8 mouse cellular contexts compared by ENCODE assay signal in genomic region chr13:113515162-113515600, GRCm38 (mm10).
DNase-seq lines count a peak whose midpoint lies in the region; ATAC-seq and TF ChIP-seq lines count a peak whose summit lies in the region.

No protein-coding gene starts in this region.

- no peak overlapping the region for H3K4me3 ChIP-seq in kidney, adult 2 months (ENCODE audit: insufficient read depth, low read depth, low read length)

- H3K27me3 ChIP-seq in kidney, adult 2 months (replicated peaks; ENCODE audit: control insufficient read depth, insufficient read depth, low read length): no peaks in the 10 kb centered on the region

- DNase-seq in kidney, postnatal 14 days: peak; percentile 29
- DNase-seq in kidney, adult 2 months: no peak
- peak; percentile 26 for DNase-seq in cerebellum, adult 11-12 months
- DNase-seq in forelimb bud, embryonic 11.5 days (ENCODE audit: low read depth, low spot score): peak; percentile 44
- peak; percentile 24 to 66 for DNase-seq in left cerebral cortex, postnatal 25 days (ENCODE audit: low spot score in 2 of 2)
- DNase-seq in right cerebral cortex, postnatal 10 days (ENCODE audit: low spot score in 2 of 2): peak; percentile 59 to 64
- no peak for DNase-seq in kidney, postnatal 25 days

- no peak for TF ChIP-seq CTCF in kidney, adult 2 months (conservative IDR thresholded peaks at IDR 0.05; ENCODE audit: insufficient read depth, insufficient read length, low read depth, low read length)

- no peak for ATAC-seq in erythroblast, adult 5-6 weeks (replicated peaks; ENCODE audit: low FRiP score, poor library complexity, severe bottlenecking)

- intact Hi-C loops in left cerebral cortex, postnatal 25 days (cut with DNase I): loop anchor here (5.0 kb wide), 1 partner anchor 102 kb away; the partner anchor contains the start of gene Snx18

- H3K4me1 ChIP-seq in kidney, adult 2 months (ENCODE audit: control insufficient read depth, insufficient read depth, low read length): peaks cover 7% of the 10 kb centered on the region; the same call in 1 of the 2 replicates

- no peak for TF ChIP-seq POLR2A in kidney, adult 2 months (IDR thresholded peaks at IDR 0.05; ENCODE audit: low read depth, low read length)

- no peaks in the 10 kb centered on the region for H3K36me3 ChIP-seq in kidney, adult 2 months (ENCODE audit: control insufficient read depth, insufficient read depth, low read length)

- 40% methylated on average over 7 of the region's 7 CpGs for WGBS in kidney, adult 2 months

- H3K27ac ChIP-seq in kidney, adult 2 months (ENCODE audit: insufficient read depth, low read depth, low read length): no peak overlapping the region

Comparison
In these comparisons a context has a peak if more than half of its experiments do, and no peak if none do; other contexts are left out.
1. DNase-seq: peak in kidney, postnatal 14 days (single experiment), cerebellum, adult 11-12 months (single experiment), forelimb bud, embryonic 11.5 days (single experiment), left cerebral cortex, postnatal 25 days (2 of 2) and right cerebral cortex, postnatal 10 days (2 of 2); none in kidney, adult 2 months (single experiment) and kidney, postnatal 25 days (0 of 2).